Mouse (Mus musculus) myocyte (in vitro differentiated cells): ENCODE data around the gene Zfp423.

ENCODE experiments used
- MYOG ChIP-seq, 3 experiments: IDR thresholded peaks; one replicate each; pipeline ENCODE4 v1.6.1; 2011; ENCODE audit warnings: control low read depth in 2 of 3, low read depth in 2 of 3, mild to moderate bottlenecking in 2 of 3; ENCODE audit not compliant: insufficient read length in 2 of 3, control insufficient read depth in 1 of 3, insufficient read depth in 1 of 3
- POLR2A ChIP-seq: IDR thresholded peaks from one replicate; pipeline ENCODE4 v1.6.1; 2011; ENCODE audit warnings: low read depth, mild to moderate bottlenecking, control low read depth, moderate library complexity; ENCODE audit not compliant: insufficient read length
- USF1 ChIP-seq: IDR thresholded peaks from one replicate; pipeline ENCODE4 v1.6.1; 2011; ENCODE audit warnings: low read depth, mild to moderate bottlenecking, control low read depth, moderate library complexity

DNA sequence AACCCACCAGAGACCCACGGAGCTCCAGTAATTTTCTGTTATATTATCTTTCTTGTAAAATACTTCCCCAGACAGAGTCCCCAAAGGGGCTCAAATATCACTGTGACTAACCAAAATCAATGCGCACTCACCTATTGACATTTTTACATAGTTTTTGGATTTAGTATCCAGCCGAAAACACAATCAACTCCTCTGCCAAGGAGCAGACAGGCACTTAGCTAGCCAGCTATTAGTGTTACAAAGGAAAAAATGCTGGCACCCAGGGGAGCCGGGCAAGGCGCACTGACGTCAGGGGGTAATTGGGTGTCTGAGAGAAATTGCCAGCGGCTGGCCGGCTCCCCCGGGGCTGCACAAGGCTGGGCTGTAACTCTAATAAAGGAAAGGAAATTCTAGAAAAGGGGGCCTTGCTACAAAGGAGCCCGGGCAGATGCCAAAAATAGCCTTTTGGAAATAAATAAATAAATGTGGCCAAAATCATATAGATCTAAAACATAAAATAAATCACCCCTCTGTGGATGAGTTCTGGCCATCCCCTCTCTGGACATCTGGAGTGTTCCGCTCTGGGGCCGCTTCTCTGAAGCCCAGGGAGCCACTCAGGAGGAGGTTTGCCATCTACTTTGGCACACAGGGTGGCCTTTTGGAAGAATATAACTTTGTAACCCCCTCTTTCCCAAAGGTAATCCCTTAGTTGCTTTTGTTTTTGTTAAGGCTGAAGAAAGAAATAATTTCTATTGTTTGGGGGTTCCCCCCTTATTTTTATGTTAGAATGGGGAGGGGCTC, 125.4 kb downstream of the Zfp423 start:
- TF ChIP-seq USF1 (no peak), POLR2A (no peak), MYOG (IDR thresholded peaks at IDR 0.05; ENCODE audit: control insufficient read depth in 1 of 3, insufficient read depth in 1 of 3, insufficient read length in 2 of 3, low read depth in 2 of 3) (no peak)
